7 mouse cellular contexts compared by ENCODE assay signal in the genomic region with DNA sequence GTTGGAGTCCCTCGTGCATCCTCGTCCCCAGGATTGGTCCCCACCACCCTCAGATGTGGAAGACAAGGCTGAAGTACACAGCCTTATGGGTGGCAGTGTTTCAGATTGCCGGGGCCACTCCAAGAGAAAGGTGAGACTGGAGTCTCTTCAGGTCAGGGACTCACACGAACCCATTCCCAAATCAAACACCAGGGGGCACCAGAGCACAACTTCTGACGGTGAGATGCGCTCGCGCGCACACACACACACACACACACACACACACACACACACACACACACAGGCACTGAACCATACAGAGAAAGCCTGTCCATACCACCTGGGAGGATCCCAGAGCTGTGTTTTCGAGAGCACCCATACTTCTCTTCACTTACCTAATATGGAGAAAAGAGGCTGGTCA. TPM values are rescaled to one million over a fixed set of nuclear protein-coding genes. Genes with fewer than 3 reads are reported as not detected.
DNase-seq lines count a peak whose midpoint lies in the region; ATAC-seq and TF ChIP-seq lines count a peak whose summit lies in the region.

No protein-coding gene starts in this region.

- H3K4me2 ChIP-seq in midbrain, embryonic 14.5 days (ENCODE audit: low read length), result no peak overlapping the region

- peak; percentile 64 to 89 for DNase-seq in adrenal gland, adult (ENCODE audit: inconsistent age in 2 of 2, low spot score in 1 of 2)
- peak; percentile 64 to 65 for DNase-seq in gastrocnemius, postnatal 36 days
- DNase-seq in kidney, adult 18-20 months, result peak; percentile 79
- peak; percentile 92 for DNase-seq in limb, embryonic 10.5 days (ENCODE audit: low spot score)
- DNase-seq in midbrain, embryonic 14.5 days, result peak; percentile 94
- peak; percentile 56 to 61 for DNase-seq in spleen, adult 2 months (ENCODE audit: low read depth in 1 of 2, low spot score in 2 of 2)

- no peak overlapping the region for H3K9ac ChIP-seq in midbrain, embryonic 14.5 days (replicated peaks; ENCODE audit: low read length)

- no peaks in the 10 kb centered on the region for H3K9me3 ChIP-seq in limb, embryonic 10.5 days (replicated peaks)
- no peaks in the 10 kb centered on the region for H3K9me3 ChIP-seq in midbrain, embryonic 14.5 days (ENCODE audit: control insufficient read depth, low read length)

- no peak for TF ChIP-seq POLR2A in spleen, adult 2 months (IDR thresholded peaks at IDR 0.05; ENCODE audit: low read depth, low read length)

- ATAC-seq in common myeloid progenitor, adult 5-6 weeks (replicated peaks; ENCODE audit: low read depth, poor library complexity, severe bottlenecking), result peak; percentile 58
- peak; percentile 55 for ATAC-seq in midbrain, embryonic 14.5 days (ENCODE audit: low FRiP score, low TSS enrichment)

- H3K27me3 ChIP-seq in limb, embryonic 10.5 days (ENCODE audit: low read depth, poor library complexity, severe bottlenecking), result peaks cover 4% of the 10 kb centered on the region; the same call in 1 of the 2 replicates
- H3K27me3 ChIP-seq in midbrain, embryonic 14.5 days (ENCODE audit: control insufficient read depth, insufficient read depth, low read length), result no peaks in the 10 kb centered on the region; the same call in 1 of the 2 replicates
- H3K27me3 ChIP-seq in spleen, adult 2 months (ENCODE audit: control insufficient read depth, insufficient read depth, low read length), result no peaks in the 10 kb centered on the region

- peaks cover 64% of the 10 kb centered on the region for H3K4me1 ChIP-seq in limb, embryonic 10.5 days
- no peaks in the 10 kb centered on the region for H3K4me1 ChIP-seq in midbrain, embryonic 14.5 days (ENCODE audit: control insufficient read depth, insufficient read depth, low read length)
- H3K4me1 ChIP-seq in spleen, adult 2 months (ENCODE audit: control insufficient read depth, insufficient read depth, insufficient read length), result no peaks in the 10 kb centered on the region

- intact Hi-C loops in gastrocnemius, postnatal 36 days (cut with DNase I), result loop anchor here (1.0 to 2.0 kb wide), 2 partner anchors 27 to 55 kb away; no protein-coding TSS in a partner anchor

- peaks cover 11% of the 10 kb centered on the region for H3K36me3 ChIP-seq in limb, embryonic 10.5 days
- H3K36me3 ChIP-seq in midbrain, embryonic 14.5 days (ENCODE audit: control insufficient read depth, insufficient read depth, low read length), result peaks cover 15% of the 10 kb centered on the region
- H3K36me3 ChIP-seq in spleen, adult 2 months (ENCODE audit: control insufficient read depth, insufficient read depth, low read length), result no peaks in the 10 kb centered on the region

- H3K27ac ChIP-seq in limb, embryonic 10.5 days, result peak overlapping the region; percentile 82
- H3K27ac ChIP-seq in midbrain, embryonic 14.5 days (replicated peaks; ENCODE audit: low read depth, low read length), result no peak overlapping the region
- H3K27ac ChIP-seq in spleen, adult 2 months (ENCODE audit: insufficient read depth, low read length), result no peak overlapping the region

- WGBS in limb, embryonic 10.5 days, result 5% methylated on average over 10 of the region's 10 CpGs
- WGBS in midbrain, embryonic 14.5 days, result 4% methylated on average over 10 of the region's 10 CpGs
- WGBS in spleen, adult 2 months, result 6% methylated on average over 10 of the region's 10 CpGs

- no peak overlapping the region for H3K4me3 ChIP-seq in limb, embryonic 10.5 days
- H3K4me3 ChIP-seq in midbrain, embryonic 14.5 days (replicated peaks; ENCODE audit: low read depth, low read length), result no peak overlapping the region
- no peak overlapping the region for H3K4me3 ChIP-seq in spleen, adult 2 months (ENCODE audit: extremely low read depth, insufficient read depth, insufficient read length)

- TF ChIP-seq CTCF in spleen, adult 2 months (IDR thresholded peaks at IDR 0.05; ENCODE audit: extremely low read depth, insufficient read depth, insufficient read length, insufficient replicate concordance), result peak; percentile 78

RNA-seq across cellular contexts. Expression of gene Igdcc3, which starts 7.2 kb away (rescaled TPM):
- total RNA-seq in common myeloid progenitor, adult 5-6 weeks (2017), result not detected in 2 replicates
- under 1 TPM; 0.10 to 0.26 TPM for total RNA-seq in gastrocnemius, postnatal 36 days (2021)
- 230 and 420 TPM in 2 replicates for polyA plus RNA-seq in limb, embryonic 10.5 days (2016; fragmentation: Nextera tagmentation; extraction: Ambion mirVana)
- polyA plus RNA-seq in midbrain, embryonic 14.5 days (2014; fragmentation: Nextera tagmentation; extraction: Ambion mirVana), result 10.7 and 14.1 TPM in 2 replicates
- polyA plus RNA-seq in spleen, adult 2 months (2012; rRNA removed), result 0.27 and 0.30 TPM in 2 replicates

RNA-seq across cellular contexts. Expression of gene Igdcc4, which starts 32.5 kb away (rescaled TPM):
- total RNA-seq in common myeloid progenitor, adult 5-6 weeks (2017), result 0.15 and 0.41 TPM in 2 replicates
- total RNA-seq in gastrocnemius, postnatal 36 days (2021), result 10 to 100 TPM; 24.4 to 26.6 TPM
- polyA plus RNA-seq in limb, embryonic 10.5 days (2016; fragmentation: Nextera tagmentation; extraction: Ambion mirVana), result 11.1 and 11.2 TPM in 2 replicates
- 14.9 and 17.3 TPM in 2 replicates for polyA plus RNA-seq in midbrain, embryonic 14.5 days (2014; fragmentation: Nextera tagmentation; extraction: Ambion mirVana)
- polyA plus RNA-seq in spleen, adult 2 months (2012; rRNA removed), result 1.4 and 1.9 TPM in 2 replicates

Comparison
In these comparisons a context has a peak if more than half of its experiments do, and no peak if none do; other contexts are left out.
1. RNA of gene Igdcc3, which starts 7.2 kb away (polyA plus RNA-seq): 230 to 420 TPM in limb, embryonic 10.5 days; 10.7 to 14.1 TPM in midbrain, embryonic 14.5 days and 0.27 to 0.30 TPM in spleen, adult 2 months; every median in the first group is over 10 times any median in the second.
2. Peak in every context shown above with its lines, with median percentiles within 50 percentile points of each other: DNase-seq.